Mouse (Mus musculus): ENCODE results near the gene Bbx. TPM values are rescaled to one million over a fixed set of nuclear protein-coding genes. Genes with fewer than 3 reads are reported as not detected.
A peak's percentile ranks its signal among the peaks of the same experiment; 100 is the strongest.

Gene Bbx
- total and polyA plus RNA-seq, 2 experiments from 2014 or later = 15.5 to 17.9 TPM

DNA sequence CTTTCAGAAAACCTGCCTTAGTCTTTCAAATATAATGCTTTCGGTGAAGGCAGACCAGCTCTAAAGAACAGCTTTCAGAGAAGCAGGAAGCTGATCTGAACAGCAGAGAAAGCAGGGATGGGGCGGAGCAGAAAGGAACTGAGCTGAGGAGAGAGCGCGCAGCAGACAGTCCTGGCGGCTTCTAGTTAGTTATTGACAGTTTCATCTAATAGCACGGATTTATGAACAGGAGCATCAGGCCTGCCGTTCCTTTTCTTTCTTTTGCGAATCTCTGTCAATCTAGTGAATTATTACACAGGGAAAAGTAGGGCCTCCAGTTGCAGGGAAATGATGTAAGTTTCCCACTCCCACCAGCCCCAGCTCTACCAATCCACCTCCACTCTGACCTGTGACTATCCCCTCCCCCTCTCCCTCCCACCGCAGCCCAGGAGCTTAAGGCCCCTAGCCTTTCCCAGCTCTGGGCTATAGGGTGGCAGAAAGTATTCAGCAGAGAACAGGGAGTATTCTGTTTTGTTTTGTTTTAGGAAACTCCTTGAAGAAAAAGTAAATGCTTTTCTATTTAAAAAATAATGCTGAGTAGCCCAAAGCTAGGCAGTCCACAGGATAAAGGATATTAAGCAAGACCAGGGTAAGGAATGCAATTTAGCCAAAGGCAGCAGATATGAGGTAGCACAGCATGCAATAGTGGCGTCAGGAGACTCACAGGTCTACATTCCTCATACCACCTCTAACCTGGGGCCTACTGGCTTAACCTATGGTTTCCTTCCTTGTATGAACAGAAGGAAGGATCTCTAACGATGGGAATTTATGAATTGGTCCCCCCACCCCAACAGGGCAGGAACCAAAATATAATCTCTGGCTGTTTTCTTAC, 67.8 kb downstream of the Bbx start:
- peak; percentile 68 for DNase-seq (ENCODE audit: low spot score)
- Histone ChIP-seq H3K36me3 (ENCODE audit: insufficient read depth, low read length) (no peaks in the 10 kb centered on the region), H3K4me3 (ENCODE audit: low read length) (peak overlapping the region; percentile 46), H3K9me3 (ENCODE audit: low read length) (no peaks in the 10 kb centered on the region), H3K27me3 (ENCODE audit: insufficient read depth, low read length) (no peaks in the 10 kb centered on the region), H3K4me1 (ENCODE audit: insufficient read depth, low read length) (no peaks in the 10 kb centered on the region), H3K27ac (peak overlapping the region; percentile 83), H3K9ac (replicated peaks; ENCODE audit: low read length) (peak overlapping the region; percentile 58), H3K4me2 (ENCODE audit: low read depth, low read length) (peak overlapping the region; percentile 61)
- WGBS = 13% methylated on average over 11 of the region's 11 CpGs
- ATAC-seq = peak; percentile 94
- no peak for TF ChIP-seq CTCF (IDR thresholded peaks at IDR 0.05; ENCODE audit: low read depth)

DNA sequence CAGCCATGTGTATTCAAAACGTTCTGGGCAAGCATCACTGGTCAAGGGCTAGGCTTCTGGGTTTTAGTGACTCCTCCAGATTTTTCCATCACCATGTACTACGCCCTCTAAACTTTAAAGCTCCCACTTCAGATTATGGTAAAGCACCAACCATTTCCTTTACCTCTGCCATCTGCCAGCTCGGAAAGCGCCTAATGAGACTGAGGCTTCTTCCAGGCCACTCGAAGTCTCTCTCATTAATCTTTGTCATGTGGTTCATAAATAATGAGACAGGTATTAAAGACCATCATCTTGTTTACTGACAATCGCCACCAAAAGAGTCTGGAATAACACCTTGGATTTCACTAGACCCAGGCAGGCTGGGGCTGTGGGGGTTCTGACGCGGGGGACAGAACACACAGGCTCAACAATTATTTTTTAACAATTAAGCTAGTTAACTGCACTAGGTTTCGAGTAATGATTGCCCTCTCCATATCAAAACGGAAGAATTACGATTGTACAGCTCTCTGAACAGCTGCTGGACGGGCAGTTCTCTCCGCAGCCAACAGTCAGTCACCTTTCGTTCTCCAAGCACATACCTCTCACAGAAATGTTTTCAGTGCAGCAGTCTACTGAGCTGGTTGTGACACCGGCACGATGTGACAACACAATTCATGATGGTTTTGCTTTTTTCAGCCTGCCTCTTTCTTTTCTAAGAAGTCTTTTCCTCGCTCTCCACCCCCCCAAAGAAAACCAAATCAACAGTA, 68.6 kb downstream of the Bbx start:
- peak; percentile 72 for ATAC-seq
- H3K27ac ChIP-seq = peak overlapping the region; percentile 83
- no peak for TF ChIP-seq CTCF (IDR thresholded peaks at IDR 0.05; ENCODE audit: low read depth)
- H3K4me3 ChIP-seq (ENCODE audit: low read length) = peak overlapping the region; percentile 46
- WGBS = 38% methylated on average over 17 of the region's 17 CpGs
- H3K9ac ChIP-seq (replicated peaks; ENCODE audit: low read length) = peak overlapping the region; percentile 58
- no peaks in the 10 kb centered on the region for H3K4me1 ChIP-seq (ENCODE audit: insufficient read depth, low read length)
- peak overlapping the region; percentile 61 for H3K4me2 ChIP-seq (ENCODE audit: low read depth, low read length)
- no peaks in the 10 kb centered on the region for H3K36me3 ChIP-seq (ENCODE audit: insufficient read depth, low read length)
- no peaks in the 10 kb centered on the region for H3K27me3 ChIP-seq (ENCODE audit: insufficient read depth, low read length)
- H3K9me3 ChIP-seq (ENCODE audit: low read length) = no peaks in the 10 kb centered on the region
- DNase-seq (ENCODE audit: low spot score) = peak; percentile 9

DNA sequence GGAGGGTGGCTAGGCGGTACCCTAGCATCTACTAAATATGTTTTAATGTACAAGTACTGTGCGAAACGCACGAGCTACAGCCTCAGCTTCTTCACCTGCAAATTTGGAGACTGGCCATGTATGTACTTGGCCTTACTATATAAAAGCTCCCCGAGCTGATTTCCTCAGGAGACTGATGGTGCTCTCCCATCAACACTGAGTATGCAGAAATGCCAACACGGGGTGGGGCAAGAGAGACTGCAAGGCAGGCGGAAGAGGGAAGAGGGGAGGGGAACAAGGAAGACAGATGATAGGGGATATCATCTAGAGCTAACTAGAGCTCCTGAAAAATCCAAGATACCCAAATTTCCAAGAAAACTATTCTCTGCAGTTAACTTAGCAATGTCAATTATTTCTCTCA, 71.6 kb downstream of the Bbx start:
- H3K9ac ChIP-seq (replicated peaks; ENCODE audit: low read length) = no peak overlapping the region
- H3K27ac ChIP-seq = no peak overlapping the region
- no peaks in the 10 kb centered on the region for H3K4me1 ChIP-seq (ENCODE audit: insufficient read depth, low read length)
- H3K4me2 ChIP-seq (ENCODE audit: low read depth, low read length) = no peak overlapping the region
- TF ChIP-seq CTCF (IDR thresholded peaks at IDR 0.05; ENCODE audit: low read depth) = no peak
- no peaks in the 10 kb centered on the region for H3K27me3 ChIP-seq (ENCODE audit: insufficient read depth, low read length)
- 80% methylated on average over 7 of the region's 7 CpGs for WGBS
- no peak overlapping the region for H3K4me3 ChIP-seq (ENCODE audit: low read length)
- H3K9me3 ChIP-seq (ENCODE audit: low read length) = no peaks in the 10 kb centered on the region
- ATAC-seq = no peak
- DNase-seq (ENCODE audit: low spot score) = no peak
- H3K36me3 ChIP-seq (ENCODE audit: insufficient read depth, low read length) = no peaks in the 10 kb centered on the region

DNA sequence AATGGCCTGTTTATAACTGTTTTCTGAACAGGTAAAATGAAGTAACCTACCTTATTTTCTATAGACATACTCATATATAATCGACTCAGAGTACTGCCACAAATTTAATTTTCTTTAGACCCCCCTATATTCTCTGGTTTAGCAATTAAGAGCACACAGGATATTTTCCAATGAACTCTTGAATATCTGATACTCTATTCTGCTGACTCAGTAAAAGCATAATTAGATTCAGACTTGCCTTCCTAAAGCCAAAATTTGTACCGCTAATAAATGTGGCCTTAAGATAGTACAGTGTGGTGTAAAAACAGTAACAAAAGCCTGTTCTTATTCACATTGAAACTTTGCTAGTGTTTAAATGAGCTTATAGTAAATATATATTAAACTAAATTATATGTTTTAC, 102.5 kb downstream of the Bbx start:
- H3K36me3 ChIP-seq (ENCODE audit: insufficient read depth, low read length) = no peaks in the 10 kb centered on the region
- no peak overlapping the region for H3K4me3 ChIP-seq (ENCODE audit: low read length)
- no peak overlapping the region for H3K4me2 ChIP-seq (ENCODE audit: low read depth, low read length)
- H3K4me1 ChIP-seq (ENCODE audit: insufficient read depth, low read length) = no peaks in the 10 kb centered on the region
- no peak for ATAC-seq
- no peak overlapping the region for H3K9ac ChIP-seq (replicated peaks; ENCODE audit: low read length)
- no peak for DNase-seq (ENCODE audit: low spot score)
- no peak for TF ChIP-seq CTCF (IDR thresholded peaks at IDR 0.05; ENCODE audit: low read depth)
- WGBS = 91% methylated on average over 2 of the region's 2 CpGs
- H3K9me3 ChIP-seq (ENCODE audit: low read length) = no peaks in the 10 kb centered on the region
- no peak overlapping the region for H3K27ac ChIP-seq
- no peaks in the 10 kb centered on the region for H3K27me3 ChIP-seq (ENCODE audit: insufficient read depth, low read length)

DNA sequence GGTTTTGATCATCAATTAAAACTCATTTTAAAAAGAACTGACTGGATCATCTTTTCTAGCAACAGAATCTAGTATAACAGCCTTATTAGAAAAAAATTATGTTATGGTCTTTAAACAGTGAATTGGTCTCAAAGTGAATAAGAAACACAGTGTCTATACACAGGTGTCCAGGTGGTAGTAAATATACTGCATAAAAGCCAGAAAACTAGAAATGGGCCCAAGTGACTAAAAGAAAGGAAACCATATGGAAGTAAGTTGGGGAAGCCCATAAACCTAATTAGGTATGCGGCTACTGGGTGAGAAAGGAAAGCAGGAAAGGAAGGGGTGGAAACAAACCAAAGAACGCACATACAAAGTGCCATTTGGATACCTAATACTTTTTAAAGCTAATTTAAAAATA, 107.4 kb downstream of the Bbx start:
- no peak overlapping the region for H3K4me3 ChIP-seq (ENCODE audit: low read length)
- DNase-seq (ENCODE audit: low spot score) = no peak
- no peaks in the 10 kb centered on the region for H3K9me3 ChIP-seq (ENCODE audit: low read length)
- WGBS = 91% methylated on average over 2 of the region's 2 CpGs
- no peak overlapping the region for H3K9ac ChIP-seq (replicated peaks; ENCODE audit: low read length)
- ATAC-seq = no peak
- TF ChIP-seq CTCF (IDR thresholded peaks at IDR 0.05; ENCODE audit: low read depth) = no peak
- no peak overlapping the region for H3K4me2 ChIP-seq (ENCODE audit: low read depth, low read length)
- H3K27me3 ChIP-seq (ENCODE audit: insufficient read depth, low read length) = no peaks in the 10 kb centered on the region
- H3K4me1 ChIP-seq (ENCODE audit: insufficient read depth, low read length) = no peaks in the 10 kb centered on the region
- no peaks in the 10 kb centered on the region for H3K36me3 ChIP-seq (ENCODE audit: insufficient read depth, low read length)
- no peak overlapping the region for H3K27ac ChIP-seq

DNA sequence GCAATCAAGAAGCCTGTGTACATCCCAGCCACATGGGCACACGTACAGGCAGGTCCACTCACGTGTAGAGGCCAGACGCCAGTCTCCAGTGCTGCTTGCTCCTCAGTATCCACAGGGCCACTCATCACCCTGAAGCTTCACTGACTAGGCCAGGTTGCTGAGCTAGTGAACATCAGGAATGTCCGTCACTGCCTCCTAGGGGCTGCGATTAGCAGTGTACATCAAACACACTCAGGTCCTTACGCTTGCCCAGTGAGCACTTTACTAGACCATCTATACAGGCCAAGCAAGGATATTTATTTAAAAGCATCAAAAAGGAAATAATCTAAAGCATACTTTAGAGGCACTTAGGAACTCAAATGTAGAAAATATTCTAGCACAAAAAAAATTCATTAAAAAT, 107.9 kb downstream of the Bbx start:
- Histone ChIP-seq H3K4me3 (ENCODE audit: low read length) (no peak overlapping the region), H3K4me2 (ENCODE audit: low read depth, low read length) (no peak overlapping the region), H3K36me3 (ENCODE audit: insufficient read depth, low read length) (no peaks in the 10 kb centered on the region), H3K4me1 (ENCODE audit: insufficient read depth, low read length) (no peaks in the 10 kb centered on the region), H3K9ac (replicated peaks; ENCODE audit: low read length) (no peak overlapping the region), H3K9me3 (ENCODE audit: low read length) (no peaks in the 10 kb centered on the region), H3K27ac (no peak overlapping the region), H3K27me3 (ENCODE audit: insufficient read depth, low read length) (no peaks in the 10 kb centered on the region)
- ATAC-seq = no peak
- DNase-seq (ENCODE audit: low spot score) = no peak
- 0 out of 2 replicates have a peak, but pooled peaks have one; percentile 6 for TF ChIP-seq CTCF (IDR thresholded peaks at IDR 0.05; ENCODE audit: low read depth)
- WGBS = 93% methylated on average over 6 of the region's 6 CpGs

Data from hindbrain, postnatal 0 days (tissue).